Mouse (Mus musculus) right cerebral cortex, postnatal 36 days (tissue): Measurements from ENCODE around the gene Emp3.
"Not testable (repeated sequence)": the region's sequence is repeated elsewhere in the genome, so short reads cannot be mapped to it uniquely, and the experiment has no call there.

Experiments used
- DNase-seq, 2 experiments: peaks; one replicate each; pipeline ENCODE4 v3.0.0; 2022; ENCODE audit warnings: low spot score in 2 of 2, mixed read lengths in 1 of 2

Emp3 gene

DNA sequence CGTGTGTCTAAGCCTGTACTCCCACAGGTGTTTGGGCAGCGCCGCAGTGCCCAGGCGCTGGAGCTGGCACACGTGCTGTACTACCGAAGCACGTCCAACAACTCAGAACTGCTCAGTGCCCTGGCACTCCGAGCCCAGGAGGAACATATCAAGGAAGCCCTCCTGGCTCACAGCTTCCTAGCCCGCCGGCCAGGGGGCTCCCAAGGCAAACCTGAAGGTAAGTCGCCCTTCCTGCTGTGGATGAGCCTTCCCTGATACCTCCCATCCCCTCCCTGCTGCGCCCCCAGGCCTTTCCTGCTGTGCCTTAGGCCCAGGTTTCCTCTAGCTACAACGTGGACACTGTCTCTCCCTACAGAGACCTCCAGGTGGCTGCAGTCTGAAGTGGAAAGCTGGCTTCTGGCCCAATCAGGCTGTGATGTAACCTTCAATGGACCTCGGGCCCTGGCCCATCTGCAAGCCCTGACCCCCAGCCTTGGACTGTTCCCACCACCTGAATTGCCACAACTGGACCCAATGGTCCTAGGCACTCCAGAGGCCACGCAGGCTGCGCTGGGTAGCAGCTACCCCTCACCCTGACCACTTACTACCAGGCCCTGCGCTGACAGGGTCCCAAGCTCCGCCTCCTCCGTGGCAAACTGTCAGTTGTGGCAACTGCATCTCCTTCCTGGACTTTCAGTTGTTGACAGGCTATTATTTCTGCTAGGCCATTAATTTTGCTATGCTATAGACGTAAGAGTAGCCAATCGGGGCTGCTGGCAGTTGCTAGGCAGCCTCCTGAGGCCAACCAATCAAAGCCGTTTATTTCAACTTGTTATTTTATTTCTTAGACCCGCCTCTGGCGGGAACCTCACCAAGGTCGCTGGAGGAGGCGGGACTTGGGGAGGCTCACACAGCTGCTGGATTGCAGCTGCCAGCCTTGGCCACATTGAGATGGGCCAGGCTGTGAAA lies 4.9 kb downstream of the Emp3 start:
- DNase-seq = peak; percentile 67 to 69

DNA sequence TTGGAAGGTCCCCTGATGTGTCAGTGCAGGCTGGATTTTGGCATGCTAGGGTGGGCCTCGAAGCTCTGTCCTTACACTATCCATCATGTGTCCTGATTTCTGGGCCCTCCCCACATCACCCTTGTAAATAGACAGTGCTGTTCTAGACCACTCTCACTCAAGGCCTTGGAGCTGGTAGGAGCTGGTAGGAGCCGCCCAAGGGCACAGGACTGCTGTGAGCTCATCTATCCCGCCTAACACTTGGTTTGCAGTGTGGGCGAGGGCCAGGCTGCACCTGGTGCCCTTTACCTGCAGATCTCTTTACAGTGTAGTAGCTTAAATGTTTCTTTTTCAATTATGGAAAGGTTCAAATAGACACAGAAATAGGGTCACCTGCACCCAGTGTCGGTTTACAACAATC lies 6.2 kb downstream of the Emp3 start:
- no peak for DNase-seq

GRCm38 (mm10) chr7:45914067-45914466 lies 7.1 kb downstream of the Emp3 start:
- no peak for DNase-seq

GRCm38 (mm10) chr7:45909145-45909544 lies 12.1 kb downstream of the Emp3 start:
- DNase-seq = no peak

DNA sequence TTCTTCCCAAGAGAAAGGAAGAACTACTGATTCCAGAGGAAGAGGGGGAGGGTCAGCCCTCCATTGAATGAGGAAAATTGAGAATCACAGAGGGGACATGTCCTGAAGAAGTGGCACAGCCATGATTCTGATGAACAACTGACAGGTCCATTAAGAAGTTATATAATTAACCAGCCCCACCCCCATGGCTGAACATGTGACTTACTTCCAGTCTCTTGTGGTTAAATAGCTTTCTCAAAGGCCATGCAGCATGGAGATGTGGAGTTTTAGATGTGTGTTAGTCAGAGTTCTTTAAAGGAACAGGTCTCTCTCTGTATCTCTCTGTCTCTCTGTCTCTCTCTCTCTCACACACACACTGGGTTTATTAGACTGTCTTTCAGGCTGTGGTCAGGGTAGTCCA lies 12.8 kb downstream of the Emp3 start:
- no peak for DNase-seq

DNA sequence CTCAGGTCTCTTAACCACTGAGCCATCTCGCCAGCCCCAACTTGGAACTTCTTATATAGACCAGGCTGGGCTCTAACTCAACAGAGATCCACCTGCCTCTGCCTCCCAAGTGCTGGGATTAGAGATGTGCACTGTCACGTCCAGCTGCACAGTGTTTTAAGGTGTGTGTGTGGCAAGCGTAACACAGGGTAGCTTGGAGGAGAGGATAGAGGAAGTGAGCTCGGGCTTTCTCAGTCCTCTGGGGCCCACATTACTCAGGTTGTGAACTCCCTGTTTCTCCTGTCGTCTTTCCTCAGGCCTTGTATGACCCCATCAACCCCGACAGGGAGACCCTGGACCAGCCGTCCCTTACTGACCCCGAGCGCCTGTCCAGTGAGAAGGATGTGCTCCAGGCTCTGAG lies 14.6 kb downstream of the Emp3 start:
- DNase-seq = no peak

DNA sequence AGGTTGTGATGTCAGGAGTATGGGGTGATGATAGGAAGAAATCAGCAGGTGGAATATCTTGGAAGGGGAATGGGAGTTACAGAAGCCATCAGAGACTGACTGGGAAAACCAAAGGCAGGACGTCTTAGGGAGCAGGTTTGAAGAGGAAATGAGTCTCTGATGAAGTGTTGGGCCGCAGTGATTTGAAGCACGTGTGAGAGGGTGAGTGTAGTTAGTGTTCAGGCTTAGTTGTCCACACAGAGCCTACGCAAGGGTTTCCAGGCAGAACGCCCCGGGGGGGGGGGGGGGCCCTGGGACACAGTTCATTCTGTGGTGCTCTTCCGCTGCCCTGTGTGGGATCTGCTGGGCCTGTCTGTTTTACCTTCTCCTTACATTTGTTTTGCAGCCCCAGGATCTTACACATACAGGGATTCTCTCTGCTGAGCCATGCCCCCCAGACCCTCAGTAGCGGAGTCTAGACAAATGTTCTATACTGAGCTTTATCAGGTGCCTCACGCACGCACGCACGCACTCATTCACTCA lies 18.7 kb downstream of the Emp3 start:
- no peak for DNase-seq

DNA sequence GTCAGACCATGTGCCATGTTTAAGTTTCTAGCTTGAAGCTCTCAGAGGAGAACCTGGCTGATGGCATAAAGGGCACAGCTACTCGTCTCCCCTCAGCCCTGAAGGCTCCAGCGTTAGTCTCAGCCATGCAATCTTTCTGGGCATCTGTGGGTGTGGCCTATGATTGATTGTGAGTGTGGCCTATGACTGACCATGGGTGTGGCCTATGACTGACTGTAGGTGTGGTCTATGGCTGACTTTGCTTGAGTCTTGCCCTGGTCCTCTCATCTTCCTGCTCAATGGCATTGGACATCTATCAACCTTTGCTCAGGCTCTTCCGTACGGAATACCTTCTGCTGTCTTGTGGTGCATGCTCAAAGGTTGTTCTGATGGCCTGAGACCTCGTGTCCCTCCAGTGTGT lies 19.6 kb downstream of the Emp3 start:
- DNase-seq = no peak

DNA sequence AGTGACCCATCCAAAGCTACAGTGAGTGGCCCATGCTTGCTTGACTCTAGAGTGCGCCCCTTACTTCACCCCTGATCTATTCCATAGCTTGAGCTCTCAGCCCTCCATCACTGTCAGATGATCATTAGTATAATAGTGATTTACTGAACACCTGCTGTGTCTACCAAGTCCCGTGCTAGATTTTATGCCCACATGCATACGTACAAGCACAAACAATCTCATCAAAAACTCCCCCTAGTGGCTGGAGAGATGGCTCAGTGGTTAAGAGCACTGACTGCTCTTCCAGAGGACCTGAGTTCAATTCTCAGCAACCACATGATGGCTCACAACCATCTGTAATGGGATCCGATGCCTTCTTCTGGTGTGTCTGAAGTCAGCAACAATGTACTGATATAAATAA lies 23.1 kb downstream of the Emp3 start:
- not testable (repeated sequence) for DNase-seq

- peak in 1 of 2 experiments; percentile 54 for DNase-seq
Observed at GRCm38 (mm10) chr7:45897258-45897757, 23.9 kb downstream of the Emp3 start.

- peak; percentile 95 to 96 for DNase-seq
Observed at GRCm38 (mm10) chr7:45896517-45897257, 24.5 kb downstream of the Emp3 start, which contains the start of the genes Syngr4 and Tmem143. Gene Syngr4, minus strand, starts transcription at chr7:45896714. Gene Tmem143, plus strand, starts transcription at chr7:45896941.

GRCm38 (mm10) chr7:45895931-45896516 lies 25.2 kb downstream of the Emp3 start:
- DNase-seq = no peak

DNA sequence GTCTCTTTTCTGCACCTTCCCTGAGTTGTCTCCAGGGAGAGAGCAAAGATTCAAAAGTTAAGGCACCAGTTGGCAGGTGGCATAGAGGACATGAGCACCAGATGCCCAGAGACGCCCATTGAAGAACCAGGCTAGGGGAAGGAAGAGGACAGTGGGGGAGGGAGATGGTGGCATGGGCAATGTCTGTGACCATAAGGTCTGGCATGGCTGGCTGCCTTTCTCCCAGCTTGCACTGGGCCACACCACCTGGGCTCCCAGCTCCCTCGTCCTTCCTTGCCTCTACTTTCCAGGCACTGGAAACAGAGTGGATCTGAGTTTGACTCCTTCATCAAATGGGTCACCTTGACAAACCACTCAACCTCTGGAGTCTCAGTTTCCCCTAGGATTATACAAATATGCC lies 28.6 kb downstream of the Emp3 start:
- DNase-seq = no peak

DNA sequence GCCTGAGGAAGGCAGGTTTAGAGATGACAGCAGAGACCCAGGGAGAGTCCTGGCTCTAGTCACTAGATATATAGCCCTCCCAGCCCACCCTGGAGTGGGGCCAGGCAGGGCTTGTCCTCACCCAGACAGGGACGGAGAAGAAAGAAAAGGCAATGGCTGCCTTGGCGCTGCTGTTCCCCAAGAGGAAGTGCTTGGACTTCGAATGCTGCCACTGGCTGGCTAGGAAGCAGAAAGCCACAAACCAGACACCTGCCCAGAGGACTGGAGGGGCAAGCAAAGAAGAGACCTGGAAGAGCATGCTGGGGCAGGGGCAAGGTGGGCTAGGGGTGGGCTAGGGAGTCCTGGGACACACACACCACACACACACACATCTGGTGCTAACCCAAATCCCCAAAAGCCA lies 34.0 kb downstream of the Emp3 start:
- DNase-seq = no peak

GRCm38 (mm10) chr7:45881011-45881410 lies 40.2 kb downstream of the Emp3 start:
- DNase-seq = no peak

DNA sequence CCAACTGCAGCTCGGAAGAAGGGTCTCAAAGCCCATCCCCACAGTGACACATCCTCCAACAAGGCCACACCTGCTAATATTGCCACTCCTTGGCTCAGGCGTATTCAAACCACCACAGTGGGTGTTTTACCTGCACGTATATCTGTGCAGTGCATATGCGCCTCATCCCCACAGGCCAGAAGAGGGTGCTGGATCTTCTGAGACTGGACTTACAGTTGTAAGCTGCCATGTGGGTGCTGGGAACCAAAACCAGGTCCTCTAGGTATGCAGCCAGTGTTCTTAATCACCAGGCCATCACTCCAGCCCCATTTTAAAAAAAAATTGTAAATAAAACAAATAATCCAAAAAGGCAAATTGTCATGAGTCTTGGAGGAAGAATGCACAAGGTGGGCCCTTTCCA lies 40.7 kb downstream of the Emp3 start:
- no peak for DNase-seq

- DNase-seq = not testable (repeated sequence)
Observed at GRCm38 (mm10) chr7:45878278-45878677, 42.9 kb downstream of the Emp3 start, which contains the start of gene Grin2d. Gene Grin2d, minus strand, starts transcription at chr7:45878378.

GRCm38 (mm10) chr7:45876895-45877294 lies 44.3 kb downstream of the Emp3 start:
- DNase-seq = no peak

DNA sequence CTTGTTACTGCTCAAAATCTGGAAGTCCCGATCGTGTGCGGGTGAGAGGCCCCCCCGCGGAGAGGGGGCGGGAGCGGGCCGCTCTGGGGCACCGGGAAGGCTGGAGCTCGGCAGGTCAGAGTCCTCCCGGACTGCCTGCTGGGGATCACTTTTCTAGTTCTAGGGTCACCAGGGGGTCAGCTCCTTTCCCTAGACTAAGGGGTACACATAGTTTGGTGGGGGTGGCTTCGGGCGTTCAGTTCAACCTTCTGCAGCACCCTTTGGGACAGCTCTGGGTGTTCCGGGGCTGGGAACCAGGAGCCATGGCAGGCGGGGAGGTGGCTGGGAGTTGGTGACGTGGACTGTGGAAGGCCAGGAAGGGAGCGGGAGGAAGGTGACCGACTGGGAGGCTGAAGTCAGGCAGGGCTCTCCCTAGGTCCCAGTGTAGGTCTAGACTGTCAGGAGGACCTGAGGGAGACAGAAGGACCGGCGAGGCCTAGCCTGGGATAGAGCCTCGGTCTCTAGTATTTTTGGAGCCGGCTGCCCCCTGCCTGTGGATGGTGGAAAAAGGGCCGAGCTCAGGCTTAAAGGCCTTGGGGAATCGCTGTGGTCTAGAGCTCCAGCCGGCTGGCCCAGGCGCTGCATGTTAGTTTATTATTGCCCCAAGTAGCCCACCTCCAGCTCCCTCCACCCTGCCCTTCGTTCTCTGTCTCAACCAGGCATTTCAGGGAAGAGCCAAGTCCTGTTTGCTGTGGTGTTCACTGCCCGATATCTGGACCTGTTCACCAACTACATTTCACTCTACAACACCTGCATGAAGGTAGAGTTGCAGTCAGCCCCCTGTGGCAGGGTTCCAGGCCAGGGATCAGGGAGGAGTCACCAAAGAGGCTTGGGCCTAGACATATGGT lies 47.9 kb downstream of the Emp3 start:
- DNase-seq = peak in 1 of 2 experiments; percentile 22

DNA sequence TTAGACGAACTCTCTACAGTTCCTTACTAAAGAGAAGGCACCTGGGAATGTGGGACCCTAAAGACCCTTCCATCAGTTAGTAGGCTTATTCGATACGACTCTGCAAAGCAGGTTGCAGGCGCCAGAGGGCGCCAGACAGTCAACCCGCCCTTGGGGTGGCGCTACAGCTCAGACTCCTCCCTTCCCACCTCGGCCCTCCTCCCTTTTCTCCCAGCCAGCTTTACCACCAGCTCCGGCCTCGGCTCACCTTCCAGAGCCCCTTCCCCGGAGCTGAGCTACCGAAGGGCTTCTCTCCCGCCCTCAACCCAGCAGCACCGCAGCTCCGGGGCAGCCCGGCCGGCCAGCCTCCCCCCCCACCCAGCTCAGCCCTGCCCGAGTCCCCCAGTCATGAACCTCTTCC lies 48.6 kb downstream of the Emp3 start, which contains the start of gene Kdelr1:
Gene Kdelr1, plus strand, starts transcription at position 149 of the 400 bp plus-strand sequence.
- DNase-seq = peak; percentile 79 to 82
